Mouse (Mus musculus) frontal cortex, adult 2 months (tissue): ENCODE results near the gene Camta2. TPM values are rescaled to one million over a fixed set of nuclear protein-coding genes. Genes with fewer than 3 reads are reported as not detected.

Experiments used
- DNase-seq, 2 experiments: peaks; one replicate each; pipeline ENCODE4 v3.0.0; 2022; ENCODE audit warnings: low spot score in 1 of 2; ENCODE audit errors: extremely low spot score in 1 of 2
- polyA plus RNA-seq: library from polyadenylated mRNA; depleted of rRNA; stranded (reverse); fragments of >200 nt; gene quantifications from 2 replicates; pipeline ENCODE4 v1.2.3, GENCODE M21; 2012; rRNA removed

Camta2 gene
- 95.6 and 121 TPM in 2 replicates for polyA plus RNA-seq

DNA sequence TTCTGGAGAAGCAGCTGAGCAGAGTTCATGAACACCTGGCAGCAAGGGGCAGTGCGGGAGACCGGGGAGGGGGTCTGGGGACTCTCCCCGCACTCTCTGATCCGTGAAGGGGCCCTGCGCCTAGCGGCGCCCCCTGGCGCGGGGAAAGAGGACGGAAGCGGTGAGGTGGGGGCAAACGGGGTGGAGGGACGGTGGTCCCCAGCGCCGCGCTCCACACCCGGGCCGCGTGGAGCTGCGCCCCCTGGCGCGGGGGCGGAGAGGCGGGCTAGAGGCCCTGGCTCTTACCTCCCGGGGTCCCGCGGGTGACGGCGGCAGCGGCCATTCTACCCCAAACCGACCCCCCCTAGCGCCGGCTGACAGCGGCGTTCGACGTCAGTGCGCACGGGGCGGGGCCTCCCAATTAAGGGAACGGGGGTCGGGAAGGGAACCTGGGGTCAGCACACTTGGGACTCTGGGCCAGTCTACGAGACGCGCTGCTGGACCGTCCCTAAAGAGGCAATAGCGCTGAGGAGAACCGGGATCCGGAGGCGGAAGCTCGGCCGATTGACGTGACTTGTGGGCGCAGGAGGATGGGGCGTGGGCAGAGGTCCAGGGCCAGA, at the start of gene Camta2:
Camta2 (minus strand) TSS at position 505 of the 599 bp plus-strand sequence.
- peak; percentile 68 to 85 for DNase-seq

DNA sequence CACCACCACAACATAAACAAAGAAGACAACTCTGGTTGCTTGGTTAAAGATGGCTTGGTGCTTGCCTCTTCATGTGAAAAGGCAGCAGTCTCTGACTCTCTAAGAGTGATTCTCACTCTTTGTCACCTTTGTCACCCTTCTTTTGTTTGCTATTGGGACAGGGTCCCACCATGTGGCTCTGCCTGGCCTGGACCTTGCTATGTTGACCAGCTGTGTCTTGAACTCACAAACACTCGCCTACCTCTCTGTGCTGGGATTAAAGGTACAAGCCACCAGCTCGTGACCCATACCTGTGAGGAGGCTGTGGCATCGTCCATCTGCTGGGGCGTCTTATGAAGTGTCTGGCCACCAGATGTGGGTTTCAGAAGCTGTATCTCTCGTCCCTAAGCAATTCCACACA, 45.4 kb upstream of the Camta2 start:
- DNase-seq: no peak

DNA sequence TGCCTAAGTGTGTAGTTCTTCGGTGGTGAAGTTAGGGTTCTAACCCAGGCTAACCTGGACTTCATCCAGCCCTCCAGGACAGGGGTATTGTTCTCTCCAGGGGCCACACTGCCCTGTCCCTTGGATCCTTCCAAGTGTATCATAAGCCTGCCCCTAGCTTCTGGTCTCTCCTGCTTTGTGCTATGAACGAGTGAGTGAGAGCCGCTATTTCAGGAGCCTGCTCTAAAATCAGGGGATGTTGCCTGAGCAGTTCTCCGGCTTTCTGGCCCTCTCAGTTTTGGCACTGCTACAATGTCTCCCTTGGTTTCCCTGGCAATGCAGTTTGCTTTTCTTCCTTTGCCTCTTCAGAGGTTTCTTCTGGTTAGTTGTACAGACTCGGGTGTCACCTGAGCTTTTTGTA, 43.3 kb upstream of the Camta2 start:
- DNase-seq: peak; percentile 46 to 72

DNA sequence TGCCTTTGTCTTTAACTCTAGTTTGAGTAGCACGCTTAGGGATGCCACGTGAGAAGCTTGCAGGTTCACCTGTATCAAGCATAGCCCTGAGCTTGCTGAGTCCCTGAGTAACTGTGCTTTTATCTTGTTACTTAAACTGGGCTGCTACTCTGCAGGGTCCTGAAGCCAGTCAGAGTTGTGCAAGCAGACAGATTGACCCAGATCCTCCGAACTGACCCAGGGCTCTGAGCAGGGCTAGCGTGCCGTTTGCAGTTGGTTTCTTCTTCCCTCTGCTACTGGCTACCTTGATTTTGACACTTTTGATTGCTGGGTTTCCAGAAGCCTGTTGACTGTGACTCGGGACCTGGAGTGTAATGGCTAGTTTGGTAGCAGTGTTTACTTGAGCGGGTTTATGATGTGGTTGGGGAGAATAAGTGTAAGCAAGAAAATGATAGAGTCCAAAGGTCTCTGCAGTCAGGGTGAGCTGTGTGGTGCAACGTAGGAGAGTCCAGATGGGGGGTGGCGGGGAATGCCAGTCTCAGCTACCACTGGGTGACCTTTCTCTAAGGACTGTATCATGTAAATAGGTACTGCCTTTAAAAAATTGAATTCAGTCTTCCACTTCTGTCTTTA, 42.6 kb upstream of the Camta2 start:
- DNase-seq: no peak

DNA sequence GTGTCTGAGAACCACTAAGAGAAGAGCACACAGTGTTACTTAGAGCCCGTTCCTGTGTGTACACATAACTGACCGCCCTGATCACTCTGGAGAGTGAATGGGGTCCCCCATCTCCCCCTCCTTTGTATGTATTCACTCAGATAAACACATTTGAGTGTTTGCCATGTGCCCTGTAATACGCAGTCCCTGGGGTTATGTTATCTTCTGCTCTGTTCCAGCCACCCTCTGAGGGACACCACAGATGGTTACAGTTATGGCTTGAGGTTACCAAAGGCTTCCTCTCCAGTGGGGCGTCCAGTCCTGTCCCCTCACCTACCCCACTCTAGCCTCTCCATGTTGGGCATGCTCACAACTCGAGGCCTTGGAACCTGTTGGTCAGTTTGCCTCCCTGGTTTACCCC, 39.5 kb upstream of the Camta2 start:
- DNase-seq: no peak

DNA sequence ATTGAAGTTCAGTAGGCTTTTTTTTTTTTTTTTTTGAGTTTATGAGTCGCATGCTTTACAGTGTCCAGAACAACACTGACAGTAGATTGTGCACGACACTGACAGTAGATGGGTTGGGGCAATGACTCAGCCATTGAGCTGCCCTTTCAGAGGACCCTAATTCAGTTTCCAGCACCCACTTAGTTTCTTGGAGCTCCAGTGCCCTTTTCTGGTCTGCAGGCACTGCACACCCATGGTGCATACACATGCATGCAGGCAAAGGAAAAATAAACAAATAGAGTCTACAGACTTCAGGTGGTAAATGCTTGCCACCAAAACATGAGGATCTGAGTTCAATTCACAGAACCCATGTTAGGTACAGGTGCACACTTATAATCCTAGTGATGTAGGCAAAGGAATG, 38.7 kb upstream of the Camta2 start:
- DNase-seq: no peak

DNA sequence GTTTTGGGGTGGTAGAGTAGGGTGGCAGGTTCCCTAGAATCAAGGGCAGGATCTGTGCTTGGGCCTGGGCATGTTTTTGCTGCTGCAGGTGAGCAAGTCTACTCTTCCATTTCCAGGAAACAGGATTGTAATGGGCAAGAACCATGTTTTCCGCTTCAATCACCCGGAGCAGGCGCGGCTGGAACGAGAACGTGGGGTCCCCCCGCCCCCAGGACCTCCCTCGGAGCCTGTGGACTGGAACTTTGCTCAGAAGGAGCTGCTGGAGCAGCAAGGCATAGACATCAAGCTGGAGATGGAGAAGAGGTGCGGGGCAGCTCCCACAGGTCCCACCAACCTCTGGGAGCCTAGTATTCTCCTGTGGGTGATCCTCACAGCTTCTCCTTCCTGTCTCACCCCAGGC, 36.8 kb upstream of the Camta2 start:
- DNase-seq: no peak

DNA sequence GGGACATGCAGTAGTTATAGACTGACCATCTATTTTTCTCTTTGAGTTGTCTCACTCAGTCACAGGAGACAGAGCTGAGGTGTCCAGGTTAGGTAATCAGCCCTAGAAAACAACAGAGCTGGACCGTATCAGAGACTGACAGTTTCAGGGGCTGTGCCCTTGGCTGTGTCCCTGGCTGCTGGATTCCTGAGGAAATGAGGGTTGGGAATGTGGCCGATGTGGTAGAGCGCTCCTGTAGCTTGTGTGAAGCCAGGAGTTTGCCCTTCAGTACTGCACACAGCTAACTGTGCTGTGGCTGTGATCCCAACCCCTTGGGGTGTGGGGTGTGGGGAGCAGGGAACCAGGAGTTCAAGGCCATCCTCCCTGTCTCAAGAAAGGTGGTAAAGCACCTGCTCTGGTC, 33.2 kb upstream of the Camta2 start:
- DNase-seq: no peak

DNA sequence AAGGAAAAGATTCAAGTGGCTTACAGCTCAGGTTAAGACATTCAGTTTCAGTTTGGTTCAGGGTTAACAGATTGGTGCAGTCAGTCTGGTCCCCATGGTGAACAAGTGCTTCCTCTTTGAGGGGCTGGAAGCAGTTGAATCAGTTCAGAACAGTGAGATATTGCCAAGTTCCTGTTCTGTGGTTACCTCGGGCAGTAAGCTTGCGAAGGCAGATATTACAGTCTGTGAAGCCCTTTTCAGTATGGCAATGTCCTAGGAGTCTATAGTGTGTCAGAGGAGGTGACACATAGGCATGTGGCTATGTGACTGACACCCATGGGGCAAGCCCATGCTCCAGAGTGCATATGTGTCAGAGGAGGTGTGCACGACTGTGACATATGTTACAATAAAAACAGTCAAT, 32.7 kb upstream of the Camta2 start:
- no peak for DNase-seq

DNA sequence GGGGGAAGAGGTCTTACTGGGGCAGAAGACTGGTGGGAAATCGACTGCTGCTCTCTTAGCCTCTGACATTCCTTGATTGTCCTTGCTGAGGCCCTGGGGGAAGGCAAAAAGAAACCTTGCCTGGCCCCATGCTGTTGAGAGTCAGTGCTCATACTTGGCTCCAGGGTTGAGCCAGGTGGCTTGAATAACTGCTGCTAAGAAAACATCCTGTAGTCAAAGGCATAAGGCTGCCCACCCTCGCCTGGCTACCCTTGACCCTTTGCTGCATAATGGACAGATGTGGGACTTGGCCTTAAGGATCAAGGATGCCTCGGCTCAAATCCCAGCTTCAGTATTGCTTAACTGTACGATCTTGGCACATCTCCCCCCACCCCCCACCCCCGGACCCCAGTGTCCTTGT, 30.6 kb upstream of the Camta2 start:
- no peak for DNase-seq

DNA sequence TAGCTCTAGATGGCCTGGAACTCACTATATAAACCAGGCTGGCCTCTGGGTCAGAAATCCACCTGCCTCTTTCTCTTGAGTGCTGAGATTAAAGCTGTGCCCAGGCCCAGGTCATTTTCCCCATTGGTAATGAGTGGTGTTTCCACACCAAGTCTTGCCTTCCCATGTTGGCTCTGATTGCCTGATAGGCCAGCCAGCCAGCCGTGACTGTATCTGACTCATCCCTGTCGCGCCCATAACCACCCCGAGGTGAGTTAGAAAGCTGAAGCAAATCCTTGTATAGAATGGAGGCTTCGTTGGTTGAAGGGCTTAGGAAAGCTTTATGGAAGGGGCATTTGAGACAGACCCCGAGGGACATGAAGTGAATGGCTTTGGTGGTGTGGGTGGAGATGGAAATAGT, 27.9 kb upstream of the Camta2 start:
- no peak for DNase-seq

DNA sequence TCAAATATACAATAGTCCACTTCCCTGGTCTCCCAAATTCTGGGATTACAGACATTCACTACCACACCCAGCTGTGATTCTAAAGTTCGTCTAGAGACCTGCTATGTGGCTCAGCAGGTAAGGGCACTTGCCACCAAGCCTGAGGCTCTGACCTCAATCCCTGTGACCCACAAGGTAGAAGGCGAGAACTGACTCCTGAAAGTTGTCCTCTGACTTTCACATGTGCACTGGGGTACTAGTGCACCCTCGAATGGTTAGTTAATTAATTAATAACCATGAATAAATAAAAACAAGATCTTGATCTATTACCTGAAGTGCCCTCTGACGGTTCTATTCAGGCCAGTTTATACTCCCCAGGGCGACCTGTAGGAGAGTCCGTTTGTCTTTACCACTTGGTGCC, 25.3 kb upstream of the Camta2 start:
- no peak for DNase-seq

DNA sequence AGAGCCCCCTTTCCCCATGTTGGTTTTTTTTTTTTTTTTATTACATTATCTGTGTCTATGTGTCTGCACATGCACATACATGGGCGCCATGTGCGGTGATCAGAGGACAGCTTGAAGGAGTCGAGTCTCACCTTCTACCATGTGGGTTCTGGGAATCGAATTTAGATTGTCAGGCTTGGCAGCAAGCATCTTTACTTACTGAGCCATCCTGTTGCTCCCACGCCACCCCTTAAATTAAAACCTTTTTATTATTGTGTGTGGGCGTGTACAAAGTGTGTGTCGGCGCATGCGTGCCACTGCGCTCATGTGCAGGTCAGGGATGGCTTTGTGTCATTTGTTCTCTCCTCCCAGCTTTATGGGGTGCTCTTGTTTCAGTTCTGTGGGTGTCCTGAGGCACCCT, 23.1 kb upstream of the Camta2 start:
- DNase-seq: peak; percentile 39 to 45

DNA sequence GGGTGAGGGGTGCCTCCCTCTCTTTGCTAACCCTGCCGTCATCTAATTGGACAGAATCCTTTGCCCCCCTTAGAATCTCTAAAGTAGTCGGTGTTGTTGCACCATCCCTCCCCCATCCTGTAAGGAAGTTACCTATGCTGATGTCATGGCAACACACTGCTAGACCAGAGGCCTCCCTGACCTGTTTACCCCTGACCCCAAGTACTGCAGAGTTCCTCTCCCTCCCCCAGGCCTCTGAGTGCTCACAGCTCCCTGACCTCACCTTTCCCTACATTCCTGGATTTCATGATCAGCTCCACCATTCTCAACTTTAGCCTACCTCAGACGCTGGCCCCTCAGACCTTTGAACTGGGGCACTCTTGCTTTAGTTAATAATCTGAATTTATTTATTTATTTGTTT, 18.2 kb upstream of the Camta2 start:
- DNase-seq: no peak

DNA sequence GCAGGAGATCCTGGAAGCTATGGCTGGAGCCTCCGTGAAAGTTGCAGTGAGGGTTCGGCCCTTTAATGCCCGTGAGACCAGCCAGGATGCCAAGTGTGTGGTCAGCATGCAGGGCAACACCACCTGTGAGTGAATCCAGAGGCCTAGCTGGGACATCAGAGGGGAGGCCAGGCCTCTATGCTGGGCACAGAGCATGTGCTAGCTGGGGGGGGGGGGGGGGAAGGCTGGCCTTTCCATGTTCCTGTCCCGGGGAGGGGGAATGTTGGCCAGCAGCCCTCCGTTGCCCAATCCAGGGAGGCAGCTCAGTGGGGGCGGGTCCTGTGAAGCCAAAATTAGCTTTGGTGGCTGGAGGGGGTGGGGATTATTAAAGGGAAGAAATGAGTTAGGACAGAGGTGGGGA, 14.9 kb upstream of the Camta2 start:
- DNase-seq: no peak

DNA sequence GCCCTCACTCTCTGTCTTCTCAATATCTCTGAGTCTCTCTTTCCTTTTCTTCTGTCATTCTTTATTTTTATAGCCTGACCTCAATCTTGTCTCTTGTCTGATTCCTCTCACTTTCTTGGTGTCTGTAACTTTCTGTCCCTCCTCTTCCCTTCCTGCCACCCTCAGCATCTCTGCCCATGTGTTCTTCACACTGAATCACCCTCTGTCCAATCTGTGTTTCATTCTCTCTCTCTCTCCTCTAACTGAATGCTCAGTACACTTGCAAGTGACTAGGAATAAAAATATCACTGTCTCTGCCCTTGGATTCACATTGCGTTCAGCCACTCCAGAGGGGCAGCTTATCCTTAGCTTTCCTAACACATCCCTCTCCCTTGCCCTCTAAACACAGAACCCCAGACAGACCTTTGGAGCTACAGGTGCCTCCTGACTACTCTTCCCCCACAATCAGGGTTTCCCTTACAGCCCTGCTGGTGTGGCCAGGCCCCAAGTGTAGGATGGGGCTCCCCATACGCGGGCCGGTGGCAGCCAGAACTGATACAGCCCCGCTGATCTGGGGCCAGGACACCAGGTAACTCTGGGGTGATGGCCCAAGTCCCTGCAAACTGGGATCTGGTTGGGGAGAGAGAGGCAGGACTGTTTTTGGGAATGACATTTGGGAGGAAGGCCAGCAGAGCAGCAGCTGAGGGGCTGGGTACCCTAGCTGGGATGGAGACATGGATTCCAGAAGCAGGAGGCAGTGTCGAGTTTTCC, 14.3 kb upstream of the Camta2 start:
- DNase-seq: peak in 1 of 2 experiments; percentile 42

DNA sequence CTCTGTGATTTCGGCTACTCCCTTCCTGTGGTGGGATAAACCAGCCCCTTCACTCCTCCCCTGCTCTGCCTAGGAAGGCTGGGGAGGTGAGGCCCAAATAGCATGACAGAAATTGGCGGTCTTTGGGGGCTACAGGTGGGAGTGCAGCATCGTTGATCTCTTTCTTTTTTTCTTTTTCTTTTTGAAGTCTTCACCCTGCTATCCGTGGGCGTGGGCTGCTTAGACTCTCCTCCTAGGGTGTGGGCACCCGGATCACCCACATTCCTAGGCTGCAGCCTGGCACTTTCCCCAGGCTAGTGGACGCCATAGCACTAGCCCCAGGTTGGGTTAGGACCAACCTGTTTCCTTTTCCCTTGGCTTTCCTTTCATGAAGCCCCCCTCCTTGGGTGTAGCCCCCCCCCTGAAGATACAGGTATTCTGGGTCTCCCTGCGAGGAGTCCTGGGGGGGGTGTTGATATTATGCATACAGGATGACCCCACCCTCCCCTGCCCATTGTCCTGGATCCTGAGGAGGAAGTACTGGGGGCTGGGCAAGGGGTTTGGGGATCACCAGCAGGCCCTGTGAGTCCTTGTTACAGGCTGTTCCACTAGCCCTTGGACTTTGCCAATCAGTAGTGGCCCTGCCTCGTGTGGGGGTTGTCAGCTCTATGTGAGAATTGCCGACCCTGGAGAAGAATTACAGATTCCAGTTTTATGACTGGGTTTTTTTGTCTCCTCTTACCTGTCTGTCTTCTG, 13.5 kb upstream of the Camta2 start:
- DNase-seq: no peak

DNA sequence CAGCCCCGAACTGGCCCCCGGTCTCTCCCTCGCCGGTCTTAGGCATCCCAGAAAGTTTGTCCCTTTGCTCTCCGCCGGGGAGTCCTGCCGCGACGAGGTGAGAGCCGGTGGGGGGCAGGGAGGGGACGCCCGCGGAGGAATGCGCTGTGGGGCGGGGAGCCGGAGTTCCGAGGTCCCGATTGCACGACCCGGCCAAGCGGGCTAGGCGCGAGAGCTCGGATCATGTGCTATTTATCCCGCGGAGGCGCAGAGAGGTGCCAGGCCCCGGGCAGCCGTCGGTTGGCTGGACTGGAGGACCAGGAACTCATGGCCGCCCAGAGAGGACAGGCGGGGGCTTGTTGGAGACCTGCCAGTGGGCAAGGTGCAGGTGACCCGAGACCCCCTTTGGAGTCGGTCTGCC, 12.7 kb upstream of the Camta2 start:
- DNase-seq: peak in 1 of 2 experiments; percentile 52

DNA sequence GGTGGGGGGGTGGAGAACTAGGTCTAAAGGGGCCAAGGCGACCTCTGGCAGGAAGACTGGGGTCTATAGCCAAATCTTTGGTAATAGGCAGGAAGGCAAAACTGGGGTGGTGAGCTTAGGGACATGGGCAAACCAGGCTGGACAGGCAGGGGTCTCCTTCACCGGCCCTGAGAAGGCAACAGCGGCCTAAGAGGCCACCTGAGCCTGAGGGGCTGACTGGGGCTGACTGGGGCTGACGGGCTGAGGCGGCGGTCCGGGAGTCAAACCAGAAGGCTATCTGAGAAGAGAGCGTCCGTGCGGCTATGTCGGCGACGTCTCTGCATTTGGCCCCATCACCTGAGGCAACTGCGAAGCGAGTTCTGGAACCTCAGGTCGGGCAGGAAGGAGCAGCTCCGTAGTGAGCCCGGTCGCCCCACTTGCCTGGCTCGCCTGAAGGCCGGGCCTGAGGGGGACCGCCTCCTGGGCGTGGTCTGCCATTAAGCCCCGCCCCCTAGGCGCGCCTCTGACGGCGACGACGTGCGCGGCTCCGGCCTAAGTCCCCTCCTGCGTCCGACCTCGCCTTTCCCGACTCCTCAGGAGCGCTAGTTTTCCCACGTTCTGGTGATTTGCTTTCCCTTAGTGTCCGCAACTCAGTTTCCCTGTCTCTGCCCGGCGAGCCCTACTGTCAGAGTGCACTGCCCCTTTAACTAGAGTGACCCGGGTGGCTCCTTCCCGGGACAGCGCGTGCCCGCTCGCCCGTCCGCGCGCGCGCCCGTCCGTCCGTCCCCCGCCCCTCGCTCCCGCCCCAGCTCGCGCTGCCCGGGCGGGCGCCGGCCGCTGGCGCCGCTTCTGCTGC, 12.0 kb upstream of the Camta2 start, which contains the start of the genes Inca1 and Kif1c:
Inca1 (minus strand) TSS at position 434 of the 835 bp plus-strand sequence.
Kif1c (plus strand) TSS at position 827 of the 835 bp plus-strand sequence.
- DNase-seq: peak; percentile 81 to 96

DNA sequence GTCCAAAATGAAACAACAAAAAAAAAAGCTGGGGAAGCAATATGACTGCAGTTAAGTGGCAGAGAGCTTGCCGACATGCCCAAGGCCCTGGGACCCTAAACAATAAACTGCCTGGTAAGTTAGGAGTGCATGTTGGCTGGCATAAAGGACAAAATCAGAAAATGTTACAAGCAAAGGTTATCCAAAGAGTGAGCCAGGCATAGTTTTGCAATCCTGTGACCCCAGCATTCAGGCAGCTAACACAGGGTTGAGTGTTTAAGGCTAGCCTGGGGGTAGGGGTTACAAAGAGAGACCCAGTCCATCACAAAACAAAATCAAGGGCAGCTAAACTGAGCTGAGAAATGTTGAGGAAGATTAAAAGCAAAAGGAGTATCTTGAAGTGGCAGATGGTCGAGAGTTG, 11.1 kb upstream of the Camta2 start:
- no peak for DNase-seq
